Mouse (Mus musculus): ENCODE measurements at regions not wholly inside any gene's neighbourhood (a gene's known extent, or its start where the extent isn't known, plus 50 kb on each side); places are given as distances from the start of the nearest gene placed in this dataset.

GRCm38 (mm10) chr1:76625831-76626230 lies 889.1 kb downstream of the Epha4 start:
- TF ChIP-seq CTCF (IDR thresholded peaks at IDR 0.05; ENCODE audit: control insufficient read depth, insufficient read depth, insufficient read length) (no peak), USF1 (IDR thresholded peaks at IDR 0.05; ENCODE audit: low read depth) (no peak), MAX (IDR thresholded peaks at IDR 0.05) (no peak), MYOG (IDR thresholded peaks at IDR 0.05; ENCODE audit: control insufficient read depth, extremely low read depth, insufficient read length) (no peak), MYOD1 (IDR thresholded peaks at IDR 0.05; ENCODE audit: control insufficient read depth, insufficient read length, low read depth) (no peak), CEBPB (IDR thresholded peaks at IDR 0.05; ENCODE audit: low read depth) (no peak)

Measured in C2C12 (cell line).